Mouse (Mus musculus) activated CD4-positive, CD25-positive, alpha-beta regulatory T cell, adult 4 months (primary cell): ENCODE data around the gene Rtraf. TPM values are rescaled to one million over a fixed set of nuclear protein-coding genes. Genes with fewer than 3 reads are reported as not detected.
"Not testable (repeated sequence)": the region's sequence is repeated elsewhere in the genome, so short reads cannot be mapped to it uniquely, and the experiment has no call there.

Experiments used
- ATAC-seq: one replicate; pipeline ENCODE4 v1.8.0; 2017
- polyA plus RNA-seq, 2 experiments: library from polyadenylated mRNA; unstranded; fragments of 100-300 nt; shearing (Covaris generic); gene quantifications; one replicate each; pipeline ENCODE4 v1.2.1; 2017

Gene Rtraf
- polyA plus RNA-seq = 100 to 1,000 TPM; 142 to 157 TPM

GRCm38 (mm10) chr14:19823321-19824142 lies at the start of gene Rtraf:
Gene Rtraf, minus strand, starts transcription at chr14:19823824.
- ATAC-seq = peak; percentile 97

- ATAC-seq = no peak
Measured at GRCm38 (mm10) chr14:19867286-19867935, 43.8 kb upstream of the Rtraf start.

- ATAC-seq = not testable (repeated sequence)
Measured at GRCm38 (mm10) chr14:19865121-19865520, 41.5 kb upstream of the Rtraf start.

- no peak for ATAC-seq
Measured at GRCm38 (mm10) chr14:19861311-19862080, 37.9 kb upstream of the Rtraf start.

- no peak for ATAC-seq
Measured at GRCm38 (mm10) chr14:19860281-19860680, 36.7 kb upstream of the Rtraf start.

- no peak for ATAC-seq
Measured at GRCm38 (mm10) chr14:19858808-19859776, 35.5 kb upstream of the Rtraf start.

GRCm38 (mm10) chr14:19858279-19858678 lies 34.7 kb upstream of the Rtraf start:
- ATAC-seq = no peak

- no peak for ATAC-seq
Measured at GRCm38 (mm10) chr14:19853471-19853870, 29.8 kb upstream of the Rtraf start.

DNA sequence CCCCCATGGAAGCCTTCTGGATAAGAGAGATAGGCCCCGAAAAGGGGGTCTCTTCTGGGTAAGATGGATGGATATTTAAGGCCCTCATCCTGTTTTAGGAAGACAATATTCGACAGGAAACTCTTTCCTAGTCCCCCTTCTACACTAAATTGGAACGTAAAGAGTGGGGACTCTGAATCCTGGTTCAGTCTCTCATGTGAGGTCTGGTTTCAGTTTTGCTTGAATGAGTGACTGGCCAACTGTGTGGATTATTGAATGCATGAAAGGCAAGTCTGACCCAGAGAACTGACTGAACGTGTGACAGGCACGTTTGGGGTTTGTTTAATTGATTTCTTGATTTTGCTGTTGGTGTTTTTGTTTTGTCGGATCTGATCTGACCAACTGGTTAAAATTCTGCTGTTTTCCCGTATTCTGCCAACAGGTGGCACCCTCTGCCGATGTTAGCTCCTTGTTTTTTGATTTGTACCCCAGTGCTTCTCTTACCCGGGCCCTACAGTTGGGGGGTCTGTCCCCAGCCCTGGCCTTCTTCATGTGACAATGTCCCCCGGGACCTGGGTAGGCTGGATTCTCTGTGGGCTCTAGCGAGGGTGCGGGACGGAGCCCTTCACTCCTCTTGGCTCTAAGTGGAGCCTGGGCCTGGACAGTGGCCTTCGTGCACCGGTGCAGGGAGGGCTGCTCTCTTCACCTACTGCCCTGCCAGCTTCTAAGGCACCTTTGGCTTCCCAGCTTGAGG lies 16.1 kb upstream of the Rtraf start:
- ATAC-seq = peak; percentile 57

GRCm38 (mm10) chr14:19836289-19836688 lies 12.7 kb upstream of the Rtraf start:
- no peak for ATAC-seq

DNA sequence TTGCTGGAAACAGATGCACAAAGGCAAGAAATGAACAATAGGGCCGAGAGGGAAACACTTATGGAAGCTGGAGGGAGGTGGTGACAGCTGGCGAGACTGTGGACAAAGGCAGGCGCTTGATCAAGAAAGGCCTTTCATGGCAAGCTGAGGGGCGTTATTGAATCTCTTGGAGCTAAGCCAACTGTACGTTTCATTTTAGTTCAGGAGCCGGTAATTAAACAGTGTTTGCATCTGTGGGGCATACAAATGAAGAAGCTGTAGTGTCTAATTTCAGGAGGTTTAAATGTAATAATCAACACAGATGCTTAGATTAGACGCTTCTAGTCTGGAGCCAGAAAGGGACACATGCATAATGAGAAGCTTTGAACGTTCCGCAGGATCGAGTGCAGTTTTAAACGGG lies 1.9 kb upstream of the Rtraf start:
- no peak for ATAC-seq

DNA sequence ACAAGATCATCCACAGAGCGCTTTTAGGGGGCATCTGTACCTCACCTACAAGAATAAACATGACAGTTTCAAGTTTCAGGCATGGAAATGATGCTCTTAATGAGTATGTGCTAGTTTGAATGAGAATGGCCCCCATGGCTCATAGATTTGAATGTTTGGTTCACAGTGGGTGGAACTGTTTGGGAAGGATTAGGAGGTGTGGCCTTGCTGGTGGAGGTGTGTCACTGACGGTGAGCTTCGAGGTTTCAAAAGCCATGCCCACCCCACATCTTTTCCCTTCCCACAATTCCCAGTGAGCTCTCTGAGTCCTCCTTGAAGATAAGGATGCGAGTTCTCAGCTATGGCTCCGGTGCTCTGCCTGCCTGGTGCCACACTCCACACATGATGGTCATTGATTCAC lies 1.9 kb downstream of the Rtraf start:
- ATAC-seq = no peak

DNA sequence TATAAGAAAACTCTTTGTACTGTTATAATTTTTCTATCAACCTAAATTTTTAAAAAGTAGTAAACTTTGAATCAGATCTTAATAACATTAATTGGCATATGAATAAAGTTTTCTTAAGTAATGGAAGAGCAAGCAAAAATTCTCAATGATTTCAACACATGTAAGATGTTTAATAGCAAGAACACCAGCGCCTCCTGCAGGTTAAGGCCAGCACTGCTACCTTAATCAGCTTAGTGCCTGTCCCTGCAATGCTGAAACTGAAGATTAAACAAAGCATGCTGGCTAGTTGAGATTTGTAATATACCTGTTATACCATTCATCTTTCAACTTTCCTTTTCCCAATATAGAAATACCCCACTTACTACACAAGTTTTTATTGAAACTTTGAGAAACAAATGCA lies 5.7 kb downstream of the Rtraf start:
- ATAC-seq = peak; percentile 75

GRCm38 (mm10) chr14:19813061-19813460 lies 10.6 kb downstream of the Rtraf start:
- ATAC-seq = no peak

DNA sequence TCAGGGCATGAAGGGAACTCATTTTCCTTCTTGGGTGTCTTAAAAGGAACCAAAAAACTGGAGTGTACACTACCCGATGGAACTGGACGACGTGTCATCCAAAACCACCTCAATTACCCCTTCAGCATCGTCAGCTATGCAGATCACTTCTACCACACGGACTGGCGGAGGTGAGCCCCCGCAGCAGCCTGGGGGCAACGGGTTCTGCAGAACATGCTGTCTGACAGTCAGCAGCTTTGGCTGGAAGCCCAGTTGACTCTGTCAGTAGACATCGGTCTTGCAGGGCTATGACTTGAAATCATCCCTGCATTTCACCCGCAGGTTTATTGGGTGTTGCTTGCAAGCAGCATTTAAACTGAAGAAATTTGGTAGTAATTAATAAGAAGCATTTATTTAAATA lies 13.7 kb downstream of the Rtraf start:
- no peak for ATAC-seq

DNA sequence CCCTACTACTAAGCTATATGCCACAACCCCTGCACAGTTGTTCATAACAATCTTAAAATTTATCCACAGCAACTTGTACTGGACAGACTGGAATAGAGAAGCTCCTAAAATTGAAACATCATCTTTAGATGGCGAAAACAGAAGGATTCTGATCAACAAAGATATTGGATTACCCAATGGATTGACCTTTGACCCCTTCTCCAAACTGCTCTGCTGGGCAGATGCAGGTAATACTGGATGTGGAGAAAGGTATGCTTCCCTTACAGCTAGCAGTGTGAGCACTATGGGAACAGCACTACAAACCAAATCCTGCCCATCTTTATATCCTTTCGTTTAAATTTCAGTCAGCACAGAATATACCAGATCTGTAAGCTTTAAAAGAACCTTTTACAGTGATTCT lies 15.8 kb downstream of the Rtraf start:
- ATAC-seq = no peak

- ATAC-seq = no peak
Measured at GRCm38 (mm10) chr14:19807339-19807738, 16.3 kb downstream of the Rtraf start.

- ATAC-seq = no peak
Measured at GRCm38 (mm10) chr14:19803623-19804022, 20.0 kb downstream of the Rtraf start.

GRCm38 (mm10) chr14:19803222-19803621 lies 20.4 kb downstream of the Rtraf start:
- ATAC-seq = no peak

DNA sequence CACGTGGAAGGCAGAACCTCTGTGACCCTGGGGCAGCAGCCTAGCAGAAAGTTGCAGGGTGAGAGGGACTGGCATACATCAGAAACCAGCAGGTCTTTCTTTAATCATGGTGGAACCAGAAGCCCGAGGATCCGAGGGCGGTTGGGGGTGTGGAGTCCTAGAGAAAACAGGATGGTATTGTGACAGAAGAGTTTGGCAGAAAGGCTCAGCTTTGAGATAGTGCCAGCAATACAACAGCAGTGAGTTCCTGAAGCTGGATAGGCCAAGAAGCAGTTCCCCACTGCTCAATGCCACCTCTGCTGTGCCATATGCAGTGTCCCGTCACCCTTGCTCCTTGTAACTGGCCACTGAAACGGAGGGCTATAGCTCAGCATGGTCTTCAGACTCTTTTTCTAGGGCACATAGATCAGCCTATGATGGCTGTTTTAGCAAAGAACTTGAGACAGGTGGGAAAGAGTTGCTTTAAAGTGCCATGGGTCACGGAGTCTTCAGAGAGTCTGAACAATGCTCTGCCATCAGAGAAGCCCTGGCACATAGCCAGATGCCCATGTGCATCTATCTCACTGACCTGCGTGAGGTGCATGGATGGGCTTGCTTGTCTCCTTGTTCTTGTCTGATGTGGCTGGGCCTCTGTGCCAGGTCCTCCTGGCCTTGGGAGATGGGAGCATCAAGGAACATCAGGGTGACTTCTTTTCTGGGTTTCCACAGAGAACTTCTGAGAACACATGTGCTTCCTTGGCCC lies 22.0 kb downstream of the Rtraf start:
- no peak for ATAC-seq

- no peak for ATAC-seq
Measured at GRCm38 (mm10) chr14:19800485-19800884, 23.1 kb downstream of the Rtraf start.
